Mouse (Mus musculus) midbrain, embryonic 12.5 days (tissue): ENCODE results near the gene Capn13. TPM values are rescaled to one million over a fixed set of nuclear protein-coding genes. Genes with fewer than 3 reads are reported as not detected.
A peak's percentile ranks its signal among the peaks of the same experiment; 100 is the strongest.

Experiments used
- ATAC-seq: fragments of 200-750 bp; cut with Nextera tagmentation; 2 replicates; pipeline ENCODE4 v1.8.0; 2017; ENCODE audit warnings: low read depth, moderate TSS enrichment, moderate library complexity; ENCODE audit not compliant: low FRiP score
- H3K27ac ChIP-seq: fragments of 300-500 bp; sonication (generic); replicated peaks from 2 replicates; pipeline ENCODE4 v1.5.1; 2016; ENCODE audit warnings: mild to moderate bottlenecking
- H3K27me3 ChIP-seq: fragments of 300-500 bp; sonication (generic); 2 replicates; pipeline ENCODE4 v1.6.1; 2016; ENCODE audit warnings: mild to moderate bottlenecking
- H3K36me3 ChIP-seq: fragments of 300-500 bp; sonication (generic); 2 replicates; pipeline ENCODE4 v1.6.1; 2016
- H3K4me1 ChIP-seq: fragments of 300-500 bp; sonication (generic); 2 replicates; pipeline ENCODE4 v1.6.1; 2016
- H3K4me2 ChIP-seq: fragments of 300-500 bp; sonication (generic); replicated peaks from 2 replicates; pipeline ENCODE4 v1.6.1; 2016; ENCODE audit warnings: mild to moderate bottlenecking, moderate library complexity
- H3K4me3 ChIP-seq: fragments of 300-500 bp; sonication (generic); 2 replicates; pipeline ENCODE4 v1.5.1; 2016; ENCODE audit warnings: mild to moderate bottlenecking
- H3K9ac ChIP-seq: fragments of 300-500 bp; sonication (generic); replicated peaks from 2 replicates; pipeline ENCODE4 v1.6.1; 2016; ENCODE audit warnings: mild to moderate bottlenecking, moderate library complexity
- H3K9me3 ChIP-seq: fragments of 300-500 bp; sonication (generic); 2 replicates; pipeline ENCODE4 v1.6.1; 2016; ENCODE audit warnings: mild to moderate bottlenecking
- WGBS: fragments of 180-500 bp; shearing (Covaris S2); methylation state at CpG from one replicate; pipeline ENCODE4 v1.1.7; 2016; 5-methylcytosine and 5-hydroxymethylcytosine counted together
- polyA plus RNA-seq: library from polyadenylated mRNA; unstranded; fragments of >200 nt; fragmentation: Nextera tagmentation; extraction: Ambion mirVana; gene quantifications from 2 replicates; pipeline ENCODE4 v1.2.1, GENCODE M21; 2016

Gene Capn13
- polyA plus RNA-seq, 1 experiment from 2014 or later, result 0.13 TPM

DNA sequence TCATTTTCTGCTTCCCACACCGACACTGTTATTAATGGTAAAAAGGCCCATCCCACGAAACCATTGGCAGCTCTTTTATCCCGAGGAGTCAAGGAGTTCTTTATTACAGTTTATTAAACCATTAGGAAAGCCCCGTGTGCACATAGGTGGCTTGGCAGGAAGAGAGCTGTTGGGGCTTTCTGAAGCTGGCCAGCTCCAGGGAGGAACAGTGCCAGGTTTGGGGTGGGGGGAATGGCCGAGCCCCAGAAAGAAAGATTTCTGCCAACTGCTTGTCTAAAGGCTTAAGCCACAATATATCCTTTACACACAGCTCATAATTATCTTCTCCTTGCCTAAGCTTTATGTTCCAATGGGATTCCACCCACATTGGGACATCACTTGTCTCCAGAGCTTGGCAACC, 71.6 kb downstream of the Capn13 start:
- no peak overlapping the region for H3K27ac ChIP-seq
- no peak overlapping the region for H3K9ac ChIP-seq
- no peaks in the 10 kb centered on the region for H3K36me3 ChIP-seq
- no peaks in the 10 kb centered on the region for H3K9me3 ChIP-seq
- no peaks in the 10 kb centered on the region for H3K27me3 ChIP-seq
- no peak for ATAC-seq
- H3K4me2 ChIP-seq, result no peak overlapping the region
- H3K4me3 ChIP-seq, result no peak overlapping the region
- 87% methylated on average over 5 of the region's 5 CpGs for WGBS
- H3K4me1 ChIP-seq, result no peaks in the 10 kb centered on the region

DNA sequence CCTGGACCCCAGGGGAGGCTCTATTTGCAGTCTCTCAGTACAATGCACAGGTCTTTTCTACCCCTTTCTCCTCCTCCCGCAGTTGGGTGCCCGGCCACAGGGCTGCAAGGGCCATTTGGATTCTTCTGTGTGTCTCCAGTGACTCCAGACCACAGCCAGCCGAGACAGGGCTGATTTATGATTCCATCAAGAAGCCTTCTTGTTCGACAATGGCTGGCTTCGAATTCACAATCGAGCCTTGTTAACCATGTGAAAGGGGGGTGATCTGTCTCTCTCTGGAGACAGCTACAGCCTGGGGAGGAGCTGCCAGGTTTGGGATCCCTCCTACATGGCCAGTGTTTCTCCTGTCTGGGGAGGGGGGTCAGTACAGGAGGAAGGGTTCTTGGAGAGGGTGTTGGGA, 75.4 kb downstream of the Capn13 start:
- H3K4me1 ChIP-seq, result no peaks in the 10 kb centered on the region
- H3K9ac ChIP-seq, result no peak overlapping the region
- no peaks in the 10 kb centered on the region for H3K27me3 ChIP-seq
- WGBS, result 60% methylated on average over 6 of the region's 6 CpGs
- no peak overlapping the region for H3K27ac ChIP-seq
- no peak overlapping the region for H3K4me3 ChIP-seq
- no peak overlapping the region for H3K4me2 ChIP-seq
- no peak for ATAC-seq
- H3K9me3 ChIP-seq, result no peaks in the 10 kb centered on the region
- no peaks in the 10 kb centered on the region for H3K36me3 ChIP-seq

DNA sequence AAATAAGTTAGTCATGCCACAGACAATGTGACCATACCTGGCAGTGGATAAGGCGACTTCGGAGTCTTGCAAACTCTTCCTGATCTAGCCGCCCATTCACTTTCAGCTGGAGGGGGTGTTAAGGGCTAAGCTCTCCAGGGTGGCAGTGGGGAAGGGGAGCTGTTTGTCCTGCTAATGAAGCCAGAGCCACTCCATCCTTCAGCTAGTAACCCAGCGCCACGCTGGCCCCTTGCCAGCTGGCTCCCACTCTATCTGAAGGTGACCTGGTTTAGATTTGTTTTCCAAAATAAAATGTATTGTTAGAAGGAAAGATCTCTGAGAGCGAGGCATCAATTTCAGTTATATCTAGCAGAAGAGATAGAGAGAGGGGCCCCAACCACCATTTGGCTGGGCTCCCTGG, 75.9 kb downstream of the Capn13 start:
- ATAC-seq, result no peak
- H3K4me3 ChIP-seq, result no peak overlapping the region
- no peaks in the 10 kb centered on the region for H3K4me1 ChIP-seq
- H3K27me3 ChIP-seq, result no peaks in the 10 kb centered on the region
- H3K9ac ChIP-seq, result no peak overlapping the region
- no peak overlapping the region for H3K4me2 ChIP-seq
- H3K9me3 ChIP-seq, result no peaks in the 10 kb centered on the region
- H3K36me3 ChIP-seq, result no peaks in the 10 kb centered on the region
- 69% methylated on average over 6 of the region's 6 CpGs for WGBS
- H3K27ac ChIP-seq, result no peak overlapping the region

DNA sequence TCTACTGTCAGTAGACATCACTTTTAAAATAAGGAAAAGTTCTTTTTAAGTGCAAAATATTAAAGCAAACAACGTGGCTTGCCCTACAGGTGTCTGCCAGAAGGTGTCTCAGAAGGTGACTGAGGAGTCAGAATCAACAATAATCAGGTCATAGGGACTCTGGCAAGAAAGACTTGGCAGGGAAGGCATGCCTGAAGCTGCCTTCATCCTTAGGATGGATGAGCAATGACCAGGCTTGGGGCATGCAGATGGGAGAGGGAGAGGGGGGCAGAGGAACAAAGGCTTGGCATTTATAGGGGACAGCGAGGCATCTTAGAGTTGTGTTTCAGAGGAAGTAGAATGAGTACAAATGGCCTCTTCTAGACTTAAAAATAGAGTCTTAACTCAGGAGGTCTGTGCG, 76.7 kb downstream of the Capn13 start:
- Histone ChIP-seq H3K27ac (no peak overlapping the region), H3K4me1 (no peaks in the 10 kb centered on the region), H3K36me3 (no peaks in the 10 kb centered on the region), H3K9me3 (no peaks in the 10 kb centered on the region), H3K4me2 (no peak overlapping the region), H3K27me3 (no peaks in the 10 kb centered on the region), H3K4me3 (no peak overlapping the region), H3K9ac (no peak overlapping the region)
- ATAC-seq, result no peak
- WGBS, result 85% methylated on average over 3 of the region's 3 CpGs

DNA sequence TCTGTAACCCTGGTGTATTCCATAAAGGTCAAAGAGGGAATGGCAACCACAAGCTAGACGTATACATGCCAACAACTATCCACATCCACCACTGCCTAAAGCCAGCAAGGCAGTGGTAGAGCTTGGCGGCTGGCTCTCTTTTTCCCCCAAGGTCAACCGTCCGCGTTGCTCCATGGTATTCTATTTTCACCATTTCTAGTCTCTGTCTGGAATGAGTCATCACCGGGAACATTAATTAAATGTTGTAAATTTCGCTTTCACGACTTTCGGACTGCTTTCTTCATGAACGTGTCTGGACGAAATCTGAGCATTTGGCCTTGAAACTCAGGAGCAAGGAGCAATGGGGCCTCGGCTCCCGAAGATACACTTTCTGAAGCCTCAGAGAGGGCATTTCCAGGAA, 85.9 kb downstream of the Capn13 start:
- no peaks in the 10 kb centered on the region for H3K4me1 ChIP-seq
- no peak overlapping the region for H3K27ac ChIP-seq
- WGBS, result 93% methylated on average over 13 of the region's 13 CpGs
- no peaks in the 10 kb centered on the region for H3K36me3 ChIP-seq
- no peaks in the 10 kb centered on the region for H3K27me3 ChIP-seq
- no peak overlapping the region for H3K9ac ChIP-seq
- no peak overlapping the region for H3K4me3 ChIP-seq
- no peak overlapping the region for H3K4me2 ChIP-seq
- no peak for ATAC-seq
- no peaks in the 10 kb centered on the region for H3K9me3 ChIP-seq

DNA sequence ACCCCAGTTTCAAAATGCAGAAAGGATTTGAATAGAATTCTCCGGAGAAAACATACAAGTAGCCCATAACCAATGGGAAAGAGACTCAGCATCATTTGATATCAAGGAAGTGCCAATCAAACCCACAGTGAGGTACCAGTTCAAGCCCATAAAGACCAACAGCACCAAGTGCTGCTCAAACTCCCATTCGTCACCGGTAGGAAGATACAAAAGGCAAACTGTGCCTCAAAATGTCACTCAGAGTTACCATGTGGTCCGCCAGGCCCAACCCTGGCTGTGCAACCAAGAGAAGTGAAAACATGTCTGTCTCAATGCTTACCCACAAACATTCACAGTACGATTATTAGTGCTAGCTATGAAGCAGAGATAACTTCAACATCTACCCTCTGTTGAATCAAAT, 89.2 kb downstream of the Capn13 start:
- H3K4me3 ChIP-seq, result no peak overlapping the region
- H3K9ac ChIP-seq, result no peak overlapping the region
- WGBS, result 95% methylated on average over 5 of the region's 5 CpGs
- H3K36me3 ChIP-seq, result no peaks in the 10 kb centered on the region
- H3K4me1 ChIP-seq, result peaks cover 5% of the 10 kb centered on the region; the same call in 1 of the 2 replicates
- no peak overlapping the region for H3K4me2 ChIP-seq
- no peaks in the 10 kb centered on the region for H3K27me3 ChIP-seq
- no peaks in the 10 kb centered on the region for H3K9me3 ChIP-seq
- ATAC-seq, result no peak
- H3K27ac ChIP-seq, result no peak overlapping the region

DNA sequence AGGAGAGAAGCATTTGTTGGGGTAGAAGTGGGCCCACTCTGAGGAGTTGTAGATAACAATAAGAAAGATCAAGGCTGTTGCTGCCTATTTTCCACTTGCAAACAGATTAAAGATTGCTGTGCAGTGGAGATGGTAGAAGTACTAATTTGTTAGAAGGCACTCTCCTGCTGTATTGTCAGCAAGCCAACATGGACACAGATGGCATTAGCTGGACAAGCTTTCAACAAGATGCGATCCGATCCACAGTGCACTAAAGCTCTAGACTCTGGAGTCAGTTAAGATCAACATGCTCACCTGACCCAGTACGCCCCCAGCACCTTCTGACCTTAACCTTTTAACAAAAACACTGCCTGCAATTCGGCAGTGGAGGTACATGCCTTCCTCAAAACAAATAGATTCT, 92.0 kb downstream of the Capn13 start:
- Histone ChIP-seq H3K9me3 (no peaks in the 10 kb centered on the region), H3K4me3 (no peak overlapping the region), H3K27ac (no peak overlapping the region), H3K9ac (no peak overlapping the region), H3K36me3 (no peaks in the 10 kb centered on the region), H3K4me2 (no peak overlapping the region), H3K4me1 (peaks cover 5% of the 10 kb centered on the region; the same call in 1 of the 2 replicates), H3K27me3 (peaks cover 10% of the 10 kb centered on the region; the same call in 1 of the 2 replicates)
- no peak for ATAC-seq
- 88% methylated on average over 4 of the region's 4 CpGs for WGBS

DNA sequence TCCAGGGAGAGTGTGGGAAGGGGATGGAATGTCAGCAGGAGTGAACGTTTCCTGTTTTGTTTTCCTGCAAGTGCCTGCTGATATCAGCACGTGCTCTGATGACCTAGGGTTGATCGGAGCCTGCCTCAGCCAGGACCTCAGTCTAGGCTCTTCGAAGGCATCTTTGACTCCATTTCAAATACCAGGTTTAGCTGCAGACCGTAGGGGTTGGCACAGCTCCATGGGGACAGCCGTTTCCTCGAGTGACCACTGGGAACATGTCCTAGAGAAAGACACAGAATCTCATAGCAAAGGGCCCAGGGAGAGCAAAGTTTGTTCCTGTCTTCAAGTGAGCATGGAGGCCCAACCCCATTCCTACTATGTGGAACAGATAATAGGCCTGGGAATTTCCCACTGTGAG, 94.0 kb downstream of the Capn13 start:
- no peak overlapping the region for H3K27ac ChIP-seq

DNA sequence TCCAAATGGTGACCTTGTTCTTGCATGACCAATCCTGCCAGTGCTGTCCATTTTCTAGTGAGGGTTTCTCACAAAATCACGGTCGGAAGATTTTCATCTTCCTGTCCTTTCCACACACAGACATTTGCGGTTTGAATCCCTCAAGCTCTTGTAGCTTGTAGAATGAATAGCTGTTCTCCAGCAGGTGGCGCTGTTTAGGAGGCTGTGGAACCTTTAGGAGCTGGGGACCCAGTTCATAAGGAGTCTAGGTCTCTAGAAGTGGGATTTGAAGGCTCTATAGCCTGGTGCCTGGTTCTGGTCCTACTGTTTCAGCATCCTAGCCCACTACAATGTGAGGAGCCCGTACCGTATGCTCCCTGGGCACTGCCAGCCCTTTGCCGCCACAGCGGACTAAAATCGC, 95.0 kb downstream of the Capn13 start:
- H3K27ac ChIP-seq, result no peak overlapping the region
- H3K27me3 ChIP-seq, result peaks cover 13% of the 10 kb centered on the region; the same call in 1 of the 2 replicates
- no peaks in the 10 kb centered on the region for H3K36me3 ChIP-seq
- H3K4me2 ChIP-seq, result no peak overlapping the region
- H3K9ac ChIP-seq, result no peak overlapping the region
- H3K4me3 ChIP-seq, result no peak overlapping the region
- ATAC-seq, result no peak
- 62% methylated on average over 9 of the region's 9 CpGs for WGBS
- no peaks in the 10 kb centered on the region for H3K9me3 ChIP-seq
- H3K4me1 ChIP-seq, result peaks cover 7% of the 10 kb centered on the region

More for the DNA sequence above, 94.0 kb downstream of the Capn13 start:
- H3K36me3 ChIP-seq, result no peaks in the 10 kb centered on the region
- H3K9me3 ChIP-seq, result no peaks in the 10 kb centered on the region
- H3K4me2 ChIP-seq, result no peak overlapping the region
- H3K4me3 ChIP-seq, result no peak overlapping the region
- no peak for ATAC-seq
- H3K4me1 ChIP-seq, result peaks cover 7% of the 10 kb centered on the region
- peaks cover 13% of the 10 kb centered on the region; the same call in 1 of the 2 replicates for H3K27me3 ChIP-seq
- no peak overlapping the region for H3K9ac ChIP-seq
- WGBS, result 59% methylated on average over 7 of the region's 7 CpGs

DNA sequence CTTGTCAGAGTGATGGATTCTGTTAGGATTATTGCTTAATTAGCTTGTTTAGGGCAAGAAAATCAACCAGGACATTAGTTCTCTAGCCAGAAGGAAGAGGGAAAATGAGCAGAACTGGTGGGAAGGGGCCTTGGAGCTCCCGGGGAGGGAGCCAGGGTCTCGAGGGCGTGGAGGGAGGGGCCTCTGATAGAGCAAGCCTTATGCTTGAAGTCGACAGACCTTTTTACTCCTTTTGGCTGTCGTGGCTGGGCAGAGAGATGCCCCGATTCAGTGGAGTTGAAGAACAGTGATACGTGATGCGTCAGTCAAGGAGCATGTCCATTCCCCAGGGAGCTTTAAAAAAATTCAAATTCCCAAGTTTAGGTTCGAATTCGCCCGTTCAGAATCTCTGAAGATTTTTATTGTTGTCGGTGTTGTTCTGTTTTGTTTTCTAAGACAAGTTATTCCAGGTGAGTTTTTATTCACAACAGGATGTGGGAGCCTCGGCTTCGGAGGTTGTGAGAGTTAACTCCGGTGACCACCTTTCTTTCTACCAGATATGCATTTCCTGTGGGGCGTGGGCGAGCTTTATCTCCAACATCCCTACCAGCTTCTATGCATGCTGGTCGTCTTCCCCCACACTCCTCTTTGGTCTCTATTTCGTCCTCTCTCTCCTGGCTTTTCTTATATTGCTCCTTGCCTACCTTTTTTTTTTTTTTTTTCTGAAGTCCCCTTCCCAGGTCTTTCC, 96.4 kb downstream of the Capn13 start:
- Histone ChIP-seq H3K4me2 (no peak overlapping the region), H3K36me3 (no peaks in the 10 kb centered on the region), H3K4me1 (peaks cover 7% of the 10 kb centered on the region), H3K9me3 (no peaks in the 10 kb centered on the region), H3K9ac (no peak overlapping the region), H3K4me3 (no peak overlapping the region), H3K27ac (no peak overlapping the region), H3K27me3 (peaks cover 13% of the 10 kb centered on the region; the same call in 1 of the 2 replicates)
- no peak for ATAC-seq
- 76% methylated on average over 19 of the region's 19 CpGs for WGBS

DNA sequence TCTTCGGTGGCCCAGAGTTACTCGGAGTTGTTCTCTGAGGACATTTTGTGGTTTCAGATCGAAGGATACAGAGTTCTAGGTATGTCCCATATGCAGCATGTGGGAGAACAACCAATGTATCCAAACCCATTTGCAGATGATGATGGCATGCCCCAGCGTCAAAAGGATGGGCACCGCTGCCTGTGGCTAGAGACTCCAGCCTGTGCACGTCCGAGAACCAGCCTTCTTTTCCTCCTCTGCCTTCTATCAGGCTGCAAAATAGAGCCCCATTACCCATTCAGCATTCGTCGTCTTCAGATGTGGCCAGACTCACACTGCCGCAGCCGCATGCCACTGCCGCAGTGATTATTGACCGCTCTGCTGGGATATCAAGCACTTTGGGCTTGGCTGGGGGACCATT, 97.0 kb downstream of the Capn13 start:
- Histone ChIP-seq H3K27me3 (peaks cover 13% of the 10 kb centered on the region), H3K4me3 (no peak overlapping the region), H3K4me2 (no peak overlapping the region), H3K36me3 (no peaks in the 10 kb centered on the region), H3K9ac (no peak overlapping the region), H3K4me1 (peaks cover 7% of the 10 kb centered on the region), H3K9me3 (no peaks in the 10 kb centered on the region), H3K27ac (no peak overlapping the region)
- ATAC-seq, result no peak
- 80% methylated on average over 13 of the region's 13 CpGs for WGBS

DNA sequence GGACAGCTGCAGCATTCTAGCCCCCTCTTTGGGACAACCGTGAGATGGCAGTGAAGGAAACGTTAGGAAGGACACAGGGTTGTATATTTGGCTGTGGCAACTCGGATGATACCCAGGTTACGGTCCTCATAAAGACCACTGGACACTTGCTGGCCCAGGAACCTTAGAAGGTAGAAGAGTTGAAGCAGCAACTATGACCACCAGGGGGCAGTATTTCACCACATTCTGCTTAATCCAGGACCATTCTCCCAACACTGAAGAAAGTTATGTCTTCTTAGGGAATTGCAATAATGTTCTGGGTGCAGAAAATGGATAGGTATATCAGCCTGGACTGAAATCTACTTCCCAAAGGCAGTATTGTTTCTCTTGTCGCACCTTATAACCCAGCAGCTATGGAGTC, 97.4 kb downstream of the Capn13 start:
- no peaks in the 10 kb centered on the region for H3K36me3 ChIP-seq
- H3K4me2 ChIP-seq, result no peak overlapping the region
- peaks cover 7% of the 10 kb centered on the region for H3K4me1 ChIP-seq
- no peak overlapping the region for H3K4me3 ChIP-seq
- H3K9ac ChIP-seq, result no peak overlapping the region
- no peaks in the 10 kb centered on the region for H3K9me3 ChIP-seq
- no peak overlapping the region for H3K27ac ChIP-seq
- H3K27me3 ChIP-seq, result peaks cover 18% of the 10 kb centered on the region
- no peak for ATAC-seq
- 31% methylated on average over 5 of the region's 5 CpGs for WGBS

DNA sequence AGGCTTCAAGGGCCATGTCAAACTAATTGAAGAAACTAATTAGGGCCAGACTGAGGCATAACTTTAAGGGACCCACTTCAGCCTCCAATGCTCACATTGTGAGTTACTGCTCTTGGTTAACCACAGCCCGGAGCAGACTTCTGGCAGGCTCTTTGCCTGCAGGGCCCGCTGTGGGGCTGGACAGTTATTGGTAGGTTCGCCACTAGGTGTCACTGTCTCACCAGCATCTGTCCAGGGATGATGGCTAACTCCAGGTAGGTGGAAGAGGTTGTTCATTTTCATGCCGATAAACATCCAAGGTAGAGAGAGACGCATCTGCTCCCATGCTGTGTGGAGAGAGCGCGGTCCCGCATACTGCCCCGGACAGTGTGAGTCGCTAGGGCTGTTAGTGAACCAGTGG, 98.6 kb downstream of the Capn13 start:
- Histone ChIP-seq H3K4me1 (peaks cover 8% of the 10 kb centered on the region), H3K27ac (no peak overlapping the region), H3K9ac (no peak overlapping the region), H3K27me3 (peaks cover 20% of the 10 kb centered on the region), H3K9me3 (no peaks in the 10 kb centered on the region), H3K4me2 (0 out of 2 replicates have a peak overlapping the region, but pooled peaks have one; percentile 9), H3K4me3 (no peak overlapping the region), H3K36me3 (no peaks in the 10 kb centered on the region)
- ATAC-seq, result peak; percentile 67
- 5% methylated on average over 10 of the region's 10 CpGs for WGBS
